Mouse (Mus musculus) forebrain, embryonic 13.5 days (tissue): ENCODE measurements around the gene Npas4. TPM values are rescaled to one million over a fixed set of nuclear protein-coding genes. Genes with fewer than 3 reads are reported as not detected.
"Not testable (repeated sequence)": the region's sequence is repeated elsewhere in the genome, so short reads cannot be mapped to it uniquely, and the experiment has no call there.

Source experiments
- ATAC-seq: fragments of 200-750 bp; cut with Nextera tagmentation; 2 replicates; pipeline ENCODE4 v1.8.0; 2017
- H3K27ac ChIP-seq: fragments of 300-500 bp; sonication (generic); 2 replicates; pipeline ENCODE4 v1.5.1; 2015; ENCODE audit warnings: inconsistent platforms, mild to moderate bottlenecking, moderate library complexity
- H3K27me3 ChIP-seq: fragments of 300-500 bp; sonication (generic); 2 replicates; pipeline ENCODE4 v1.6.1; 2015; ENCODE audit warnings: mild to moderate bottlenecking, inconsistent platforms
- H3K36me3 ChIP-seq: fragments of 300-500 bp; sonication (generic); 2 replicates; pipeline ENCODE4 v1.6.1; 2015; ENCODE audit warnings: mild to moderate bottlenecking, inconsistent platforms; ENCODE audit not compliant: poor library complexity, severe bottlenecking
- H3K4me1 ChIP-seq: fragments of 300-500 bp; sonication (generic); 2 replicates; pipeline ENCODE4 v1.6.1; 2015; ENCODE audit warnings: inconsistent platforms
- H3K4me2 ChIP-seq: fragments of 300-500 bp; sonication (generic); 2 replicates; pipeline ENCODE4 v1.6.1; 2015; ENCODE audit warnings: inconsistent platforms, mild to moderate bottlenecking, moderate library complexity
- H3K4me3 ChIP-seq: fragments of 300-500 bp; sonication (generic); 2 replicates; pipeline ENCODE4 v1.5.1; 2015; ENCODE audit warnings: mild to moderate bottlenecking, inconsistent platforms
- H3K9ac ChIP-seq: fragments of 300-500 bp; sonication (generic); 2 replicates; pipeline ENCODE4 v1.6.1; 2015; ENCODE audit warnings: mild to moderate bottlenecking, inconsistent platforms
- H3K9me3 ChIP-seq: fragments of 300-500 bp; sonication (generic); replicated peaks from 2 replicates; pipeline ENCODE4 v1.6.1; 2016; ENCODE audit warnings: inconsistent platforms
- WGBS: fragments of 180-500 bp; shearing (Covaris S2); methylation state at CpG from one replicate; pipeline ENCODE4 v1.1.7; 2015; 5-methylcytosine and 5-hydroxymethylcytosine counted together
- polyA plus RNA-seq: library from polyadenylated mRNA; unstranded; fragments of >200 nt; fragmentation: Nextera tagmentation; extraction: Ambion mirVana; gene quantifications from 2 replicates; pipeline ENCODE4 v1.2.1, GENCODE M21; 2015

Gene Npas4
- polyA plus RNA-seq, 1 experiment from 2014 or later, result 0.18 TPM

DNA sequence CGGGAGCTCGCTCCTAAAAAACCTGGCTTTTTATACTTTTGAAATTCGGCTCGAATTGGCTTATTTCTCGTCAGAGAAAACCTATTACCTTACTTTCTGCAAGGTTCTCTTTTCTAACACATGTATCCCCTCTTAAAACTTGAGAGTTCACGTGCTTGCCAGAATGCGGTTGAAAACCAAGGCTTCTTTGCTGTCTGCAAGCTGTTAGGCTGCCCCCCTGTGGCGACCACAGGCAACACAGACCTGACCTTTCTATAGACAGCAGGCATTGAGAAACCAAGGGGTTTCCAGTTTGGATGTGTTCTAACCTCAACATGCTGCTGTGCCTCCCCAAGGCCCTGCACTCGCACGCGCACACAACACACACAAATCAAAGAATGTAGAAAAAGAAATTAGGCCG is 26.7 kb upstream of the Npas4 start:
- Histone ChIP-seq H3K4me3 (no peak overlapping the region), H3K4me1 (0 out of 2 replicates have a peak, but pooled peaks cover 8% of the 10 kb centered on the region), H3K27ac (no peak overlapping the region), H3K4me2 (0 out of 2 replicates have a peak overlapping the region, but pooled peaks have one; percentile 0), H3K36me3 (no peaks in the 10 kb centered on the region), H3K9me3 (no peaks in the 10 kb centered on the region), H3K9ac (no peak overlapping the region), H3K27me3 (peaks cover 6% of the 10 kb centered on the region; the same call in 1 of the 2 replicates)
- ATAC-seq, result no peak
- 22% methylated on average over 12 of the region's 12 CpGs for WGBS

- H3K9me3 ChIP-seq, result no peaks in the 10 kb centered on the region
- 44% methylated on average over 10 of the region's 10 CpGs for WGBS
- H3K27me3 ChIP-seq, result peaks cover 6% of the 10 kb centered on the region; the same call in 1 of the 2 replicates
- 0 out of 2 replicates have a peak, but pooled peaks cover 8% of the 10 kb centered on the region for H3K4me1 ChIP-seq
- H3K27ac ChIP-seq, result no peak overlapping the region
- H3K9ac ChIP-seq, result 0 out of 2 replicates have a peak overlapping the region, but pooled peaks have one; percentile 14
- H3K4me3 ChIP-seq, result no peak overlapping the region
- 0 out of 2 replicates have a peak, but pooled peaks have one; percentile 10 for ATAC-seq
- 0 out of 2 replicates have a peak overlapping the region, but pooled peaks have one; percentile 0 for H3K4me2 ChIP-seq
- no peaks in the 10 kb centered on the region for H3K36me3 ChIP-seq
Observed at GRCm38 (mm10) chr19:5016221-5016742, 26.2 kb upstream of the Npas4 start.

DNA sequence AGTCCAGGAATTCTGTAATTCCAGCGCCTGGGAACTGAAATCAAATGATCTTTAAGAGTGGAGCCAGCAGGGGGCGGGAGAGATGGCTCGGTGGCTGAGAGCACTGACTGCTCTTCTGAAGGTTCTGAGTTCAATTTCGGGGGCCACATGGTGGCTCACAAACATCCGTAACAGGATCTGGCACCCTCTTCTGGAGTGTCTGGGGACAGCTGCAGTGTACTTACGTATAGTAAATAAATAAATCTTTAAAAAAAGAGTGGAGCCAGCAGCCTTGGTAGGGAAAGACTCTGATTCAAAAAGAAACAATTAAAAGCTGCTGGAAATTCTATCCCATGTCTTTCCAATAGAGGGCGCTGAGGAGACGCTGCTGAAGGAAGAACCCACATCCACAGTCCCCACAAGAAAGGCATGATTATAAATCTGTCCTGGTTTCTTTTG is 24.9 kb upstream of the Npas4 start:
- Histone ChIP-seq H3K9ac (no peak overlapping the region), H3K9me3 (no peaks in the 10 kb centered on the region), H3K27ac (no peak overlapping the region), H3K4me1 (0 out of 2 replicates have a peak, but pooled peaks cover 8% of the 10 kb centered on the region), H3K36me3 (no peaks in the 10 kb centered on the region), H3K27me3 (peaks cover 6% of the 10 kb centered on the region; the same call in 1 of the 2 replicates), H3K4me3 (no peak overlapping the region), H3K4me2 (no peak overlapping the region)
- no peak for ATAC-seq
- 16% methylated on average over 8 of the region's 8 CpGs for WGBS

DNA sequence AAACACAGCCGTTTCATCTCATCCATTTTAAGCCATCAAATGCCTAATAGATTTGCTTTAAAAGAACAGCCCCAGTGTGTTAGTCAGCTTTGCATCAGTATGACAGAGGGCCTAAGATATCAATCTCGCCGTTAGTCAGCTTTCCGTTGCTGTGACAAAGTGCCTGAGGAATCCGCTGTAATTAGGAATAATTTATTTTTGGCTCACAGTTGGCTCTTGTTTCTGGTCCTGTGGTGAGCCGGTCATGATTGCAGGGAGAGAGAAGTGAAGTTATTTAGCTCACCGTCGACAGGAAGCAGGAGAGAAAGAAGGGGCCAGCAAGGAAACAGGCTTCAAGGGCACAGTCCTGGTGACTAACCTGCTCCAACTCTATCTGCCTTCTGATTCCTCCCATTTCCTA is 23.0 kb upstream of the Npas4 start:
- ATAC-seq, result no peak
- no peak overlapping the region for H3K4me3 ChIP-seq
- no peak overlapping the region for H3K4me2 ChIP-seq
- H3K9ac ChIP-seq, result no peak overlapping the region
- no peak overlapping the region for H3K27ac ChIP-seq
- H3K36me3 ChIP-seq, result no peaks in the 10 kb centered on the region
- WGBS, result 64% methylated on average over 8 of the region's 8 CpGs
- no peaks in the 10 kb centered on the region for H3K9me3 ChIP-seq
- peaks cover 6% of the 10 kb centered on the region; the same call in 1 of the 2 replicates for H3K27me3 ChIP-seq
- 0 out of 2 replicates have a peak, but pooled peaks cover 8% of the 10 kb centered on the region for H3K4me1 ChIP-seq

GRCm38 (mm10) chr19:5004925-5005324 is 14.8 kb upstream of the Npas4 start:
- no peak overlapping the region for H3K27ac ChIP-seq
- no peak for ATAC-seq
- 57% methylated on average over 4 of the region's 4 CpGs for WGBS
- H3K4me2 ChIP-seq, result no peak overlapping the region
- no peak overlapping the region for H3K9ac ChIP-seq
- H3K27me3 ChIP-seq, result peaks cover 11% of the 10 kb centered on the region; the same call in 1 of the 2 replicates
- peaks cover 12% of the 10 kb centered on the region for H3K4me1 ChIP-seq
- H3K9me3 ChIP-seq, result peaks cover 8% of the 10 kb centered on the region; the same call in 1 of the 2 replicates
- H3K4me3 ChIP-seq, result no peak overlapping the region
- no peaks in the 10 kb centered on the region for H3K36me3 ChIP-seq

- H3K4me1 ChIP-seq, result peaks cover 12% of the 10 kb centered on the region
- H3K4me2 ChIP-seq, ATAC-seq, H3K27ac ChIP-seq, H3K36me3 ChIP-seq, H3K9me3 ChIP-seq, H3K4me3 ChIP-seq, H3K9ac ChIP-seq: not testable (repeated sequence)
- 54% methylated on average over 2 of the region's 2 CpGs for WGBS
- peaks cover 15% of the 10 kb centered on the region for H3K27me3 ChIP-seq
Observed at GRCm38 (mm10) chr19:5003644-5004043, 13.5 kb upstream of the Npas4 start.

GRCm38 (mm10) chr19:5001666-5002406 is 11.7 kb upstream of the Npas4 start:
- peaks cover 17% of the 10 kb centered on the region for H3K27me3 ChIP-seq
- no peaks in the 10 kb centered on the region for H3K36me3 ChIP-seq
- peak; percentile 99 for ATAC-seq
- peak overlapping the region; percentile 70 for H3K4me2 ChIP-seq
- H3K9me3 ChIP-seq, result peaks cover 8% of the 10 kb centered on the region; the same call in 1 of the 2 replicates
- peak overlapping the region; percentile 37 for H3K4me3 ChIP-seq
- H3K9ac ChIP-seq, result peak overlapping the region; percentile 63
- H3K4me1 ChIP-seq, result peaks cover 12% of the 10 kb centered on the region
- peak overlapping the region; percentile 89 for H3K27ac ChIP-seq
- WGBS, result under 1% methylated on average over 39 of the region's 39 CpGs

GRCm38 (mm10) chr19:4999445-5000140 is 9.5 kb upstream of the Npas4 start:
- Histone ChIP-seq H3K4me2 (no peak overlapping the region), H3K36me3 (no peaks in the 10 kb centered on the region)
- WGBS, result 81% methylated on average over 6 of the region's 6 CpGs

DNA sequence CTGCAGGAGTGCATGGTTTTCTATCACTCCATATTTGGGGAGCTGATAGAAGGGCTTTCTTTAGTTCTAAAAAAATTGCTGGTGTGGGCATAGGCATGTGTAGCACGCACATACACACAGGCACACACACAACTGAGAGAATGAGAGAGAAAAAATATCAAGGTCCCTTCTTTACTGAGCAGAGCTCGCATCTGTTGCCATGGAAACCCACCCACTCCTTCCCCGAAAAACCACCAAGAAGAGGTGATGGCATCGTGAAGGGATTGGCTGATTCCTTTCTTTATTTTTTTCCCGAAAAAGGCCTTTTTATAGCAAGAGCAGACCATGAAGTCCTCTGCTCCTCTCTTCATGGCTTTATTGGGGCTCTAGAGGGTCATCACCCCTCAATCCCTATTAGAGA is 3.9 kb upstream of the Npas4 start:
- Histone ChIP-seq H3K27me3 (peaks cover 67% of the 10 kb centered on the region), H3K9me3 (no peaks in the 10 kb centered on the region), H3K4me2 (no peak overlapping the region), H3K4me1 (peaks cover 31% of the 10 kb centered on the region), H3K4me3 (no peak overlapping the region), H3K36me3 (no peaks in the 10 kb centered on the region), H3K27ac (peak overlapping the region; percentile 40; the same call in 1 of the 2 replicates), H3K9ac (no peak overlapping the region)
- no peak for ATAC-seq
- WGBS, result 50% methylated on average over 5 of the region's 5 CpGs

More at GRCm38 (mm10) chr19:4999445-5000140, 9.5 kb upstream of the Npas4 start:
- Histone ChIP-seq H3K27me3 (peaks cover 27% of the 10 kb centered on the region), H3K9ac (no peak overlapping the region), H3K4me3 (no peak overlapping the region), H3K9me3 (no peaks in the 10 kb centered on the region), H3K27ac (no peak overlapping the region), H3K4me1 (peaks cover 12% of the 10 kb centered on the region)
- ATAC-seq, result no peak

GRCm38 (mm10) chr19:4992904-4993303 is 2.8 kb upstream of the Npas4 start:
- Histone ChIP-seq H3K27ac (no peak overlapping the region), H3K4me2 (0 out of 2 replicates have a peak overlapping the region, but pooled peaks have one; percentile 7), H3K4me3 (no peak overlapping the region), H3K27me3 (peaks cover 74% of the 10 kb centered on the region), H3K9ac (no peak overlapping the region), H3K36me3 (no peaks in the 10 kb centered on the region), H3K9me3 (no peaks in the 10 kb centered on the region), H3K4me1 (peaks cover 35% of the 10 kb centered on the region)
- 7% methylated on average over 9 of the region's 9 CpGs for WGBS
- ATAC-seq, result no peak

- Histone ChIP-seq H3K4me1 (peaks cover 35% of the 10 kb centered on the region), H3K36me3 (no peaks in the 10 kb centered on the region), H3K4me3 (no peak overlapping the region), H3K27me3 (peaks cover 79% of the 10 kb centered on the region), H3K9me3 (no peaks in the 10 kb centered on the region), H3K9ac (no peak overlapping the region), H3K4me2 (no peak overlapping the region), H3K27ac (no peak overlapping the region)
- WGBS, result 19% methylated on average over 8 of the region's 8 CpGs
- no peak for ATAC-seq
Observed at GRCm38 (mm10) chr19:4992371-4992770, 2.3 kb upstream of the Npas4 start.
